Mouse (Mus musculus): ENCODE measurements at regions not wholly inside any gene's neighbourhood (a gene's known extent, or its start where the extent isn't known, plus 50 kb on each side); places are given as distances from the start of the nearest gene placed in this dataset.

- no peak for TF ChIP-seq CTCF (IDR thresholded peaks at IDR 0.05; ENCODE audit: borderline replicate concordance, extremely low read depth, insufficient read depth, insufficient read length)
- TF ChIP-seq POLR2A (IDR thresholded peaks at IDR 0.05; ENCODE audit: borderline replicate concordance, extremely low read depth, insufficient read depth, insufficient read length, poor library complexity, severe bottlenecking) = no peak
- DNase-seq (ENCODE audit: low read depth) = no peak
These were observed 227.4 kb downstream of the Sox9 start for GRCm38 (mm10) chr11:113009376-113009775.

DNA sequence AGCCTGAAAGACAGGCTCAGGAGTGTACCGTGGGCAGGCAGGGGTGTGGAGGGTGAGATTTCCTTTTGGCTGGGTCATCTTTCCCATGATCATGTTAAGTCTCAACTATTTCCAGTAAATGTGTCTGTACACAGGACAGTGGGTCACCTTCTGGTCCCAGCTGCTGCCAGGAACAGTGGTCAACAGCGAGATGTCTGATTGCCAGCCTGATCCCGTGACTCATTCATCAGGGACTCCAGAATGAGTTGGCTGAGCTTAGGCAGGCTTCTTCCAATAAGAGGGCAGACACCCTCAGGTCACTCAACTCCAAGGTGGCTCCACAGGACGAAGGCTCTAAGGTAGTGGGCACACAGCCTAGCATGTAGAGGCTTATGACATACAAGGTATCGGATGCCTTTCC lies 228.9 kb downstream of the Sox9 start:
- DNase-seq (ENCODE audit: low read depth) = no peak
- TF ChIP-seq POLR2A (IDR thresholded peaks at IDR 0.05; ENCODE audit: borderline replicate concordance, extremely low read depth, insufficient read depth, insufficient read length, poor library complexity, severe bottlenecking) = no peak

- peak; percentile 95 for DNase-seq (ENCODE audit: low read depth)
These were observed 232.4 kb downstream of the Sox9 start for GRCm38 (mm10) chr11:113014186-113015010.

GRCm38 (mm10) chr11:113015686-113016304 lies 233.8 kb downstream of the Sox9 start:
- TF ChIP-seq POLR2A (IDR thresholded peaks at IDR 0.05; ENCODE audit: borderline replicate concordance, extremely low read depth, insufficient read depth, insufficient read length, poor library complexity, severe bottlenecking) = no peak
- no peak for TF ChIP-seq CTCF (IDR thresholded peaks at IDR 0.05; ENCODE audit: borderline replicate concordance, extremely low read depth, insufficient read depth, insufficient read length)
- peak; percentile 50 for DNase-seq (ENCODE audit: low read depth)

More at GRCm38 (mm10) chr11:113014186-113015010, 232.4 kb downstream of the Sox9 start:
- no peak for TF ChIP-seq CTCF (IDR thresholded peaks at IDR 0.05; ENCODE audit: borderline replicate concordance, extremely low read depth, insufficient read depth, insufficient read length)
- no peak for TF ChIP-seq POLR2A (IDR thresholded peaks at IDR 0.05; ENCODE audit: borderline replicate concordance, extremely low read depth, insufficient read depth, insufficient read length, poor library complexity, severe bottlenecking)

- peak; percentile 96 for DNase-seq (ENCODE audit: low read depth)
- TF ChIP-seq CTCF (IDR thresholded peaks at IDR 0.05; ENCODE audit: borderline replicate concordance, extremely low read depth, insufficient read depth, insufficient read length) (no peak), POLR2A (IDR thresholded peaks at IDR 0.05; ENCODE audit: borderline replicate concordance, extremely low read depth, insufficient read depth, insufficient read length, poor library complexity, severe bottlenecking) (no peak)
These were observed 235.0 kb downstream of the Sox9 start for GRCm38 (mm10) chr11:113016801-113017715.

- TF ChIP-seq POLR2A (IDR thresholded peaks at IDR 0.05; ENCODE audit: borderline replicate concordance, extremely low read depth, insufficient read depth, insufficient read length, poor library complexity, severe bottlenecking) = no peak
- no peak for TF ChIP-seq CTCF (IDR thresholded peaks at IDR 0.05; ENCODE audit: borderline replicate concordance, extremely low read depth, insufficient read depth, insufficient read length)
- DNase-seq (ENCODE audit: low read depth) = no peak
These were observed 239.5 kb downstream of the Sox9 start for GRCm38 (mm10) chr11:113021533-113021932.

- no peak for TF ChIP-seq POLR2A (IDR thresholded peaks at IDR 0.05; ENCODE audit: borderline replicate concordance, extremely low read depth, insufficient read depth, insufficient read length, poor library complexity, severe bottlenecking)
- TF ChIP-seq CTCF (IDR thresholded peaks at IDR 0.05; ENCODE audit: borderline replicate concordance, extremely low read depth, insufficient read depth, insufficient read length) = no peak
- DNase-seq (ENCODE audit: low read depth) = no peak
These were observed 245.0 kb downstream of the Sox9 start for GRCm38 (mm10) chr11:113026994-113027393.

DNA sequence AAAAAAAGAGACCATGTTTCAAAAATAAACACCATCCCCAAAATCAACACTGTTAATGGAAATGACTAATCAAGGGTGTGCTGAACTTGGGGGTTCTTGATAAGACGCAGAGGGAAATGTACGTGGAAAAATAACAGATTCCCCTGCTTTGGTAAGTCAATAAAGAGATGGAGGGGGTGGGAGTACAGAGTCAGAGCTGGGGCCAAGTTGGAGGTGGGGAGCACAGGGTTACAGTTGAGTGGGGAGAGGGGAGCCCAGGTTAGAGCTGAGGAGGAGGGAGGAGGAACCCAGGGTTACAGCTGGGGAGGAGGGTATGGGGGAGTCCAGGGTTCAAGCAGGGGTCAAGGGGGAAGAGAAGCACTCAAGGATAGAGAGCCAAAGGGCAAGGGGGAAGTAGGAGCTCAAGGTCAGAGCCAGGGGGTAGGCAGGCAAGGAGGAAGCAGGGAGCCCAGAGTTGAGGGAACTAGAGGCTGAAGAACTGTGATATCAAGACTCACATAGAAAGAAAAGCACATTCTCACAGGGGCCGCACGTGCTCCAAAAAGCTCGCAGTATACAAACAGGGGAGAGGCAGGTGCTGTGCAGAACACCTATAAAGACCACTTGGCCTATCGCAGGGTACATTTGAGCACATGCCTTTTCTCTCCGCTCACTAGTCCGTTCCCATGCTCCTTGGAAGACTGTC lies 246.4 kb downstream of the Sox9 start:
- TF ChIP-seq CTCF (IDR thresholded peaks at IDR 0.05; ENCODE audit: borderline replicate concordance, extremely low read depth, insufficient read depth, insufficient read length) = no peak
- no peak for DNase-seq (ENCODE audit: low read depth)

DNA sequence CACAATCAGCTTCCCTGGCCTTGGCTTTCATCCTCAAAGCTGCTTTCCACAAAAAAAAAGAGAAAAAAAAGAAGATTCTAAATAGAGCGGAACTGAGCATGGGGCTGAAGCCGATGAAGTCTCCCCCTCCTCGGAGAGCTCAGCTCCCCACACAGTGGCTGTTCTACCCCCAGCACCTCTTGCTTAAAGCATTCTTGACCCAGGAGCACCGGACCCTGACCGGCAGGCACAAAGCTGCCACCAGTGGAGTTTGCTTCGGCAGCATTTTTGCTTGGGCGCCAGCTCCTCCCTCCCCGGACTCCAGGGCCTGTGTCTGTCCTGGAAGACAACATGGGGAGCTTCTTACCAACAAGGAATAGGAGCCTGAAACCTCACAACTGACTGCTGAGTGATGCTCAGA lies 249.4 kb downstream of the Sox9 start:
- DNase-seq (ENCODE audit: low read depth) = peak; percentile 29
- TF ChIP-seq POLR2A (IDR thresholded peaks at IDR 0.05; ENCODE audit: borderline replicate concordance, extremely low read depth, insufficient read depth, insufficient read length, poor library complexity, severe bottlenecking) = no peak

GRCm38 (mm10) chr11:113032487-113033228 lies 250.6 kb downstream of the Sox9 start:
- TF ChIP-seq POLR2A (IDR thresholded peaks at IDR 0.05; ENCODE audit: borderline replicate concordance, extremely low read depth, insufficient read depth, insufficient read length, poor library complexity, severe bottlenecking) (no peak), CTCF (IDR thresholded peaks at IDR 0.05; ENCODE audit: borderline replicate concordance, extremely low read depth, insufficient read depth, insufficient read length) (no peak)
- DNase-seq (ENCODE audit: low read depth) = no peak

All from brain, embryonic 14.5 days (tissue).